Mouse (Mus musculus): Measurements from ENCODE around the gene Rps17. TPM values are rescaled to one million over a fixed set of nuclear protein-coding genes. Genes with fewer than 3 reads are reported as not detected.

Rps17 gene
- polyA plus RNA-seq, 1 experiment from 2014 or later, result 1,280 TPM

DNA sequence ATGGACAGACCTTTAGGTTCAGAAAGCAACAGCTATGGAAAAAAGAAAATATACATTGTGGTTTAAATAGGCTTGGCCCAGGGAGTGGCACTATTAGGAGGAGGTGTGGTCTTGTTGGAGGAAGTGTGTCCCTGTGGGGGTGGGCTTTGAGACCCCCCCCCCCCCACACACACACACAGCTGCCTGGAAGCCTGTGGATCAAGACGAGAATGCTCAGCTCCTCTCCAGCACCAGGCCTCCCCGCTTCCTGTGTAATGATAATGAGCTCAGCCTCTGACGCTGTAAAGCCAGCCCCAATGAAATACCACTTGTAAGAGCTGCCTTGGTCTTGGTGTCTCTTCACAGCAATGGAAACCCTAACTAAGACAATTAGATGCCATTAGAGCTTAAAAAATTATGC lies 14.3 kb downstream of the Rps17 start:
- Histone ChIP-seq H3K27ac (no peak overlapping the region), H3K4me3 (no peak overlapping the region), H3K4me2 (no peak overlapping the region), H3K9ac (no peak overlapping the region), H3K9me3 (no peaks in the 10 kb centered on the region), H3K36me3 (peaks cover 39% of the 10 kb centered on the region), H3K27me3 (no peaks in the 10 kb centered on the region), H3K4me1 (no peaks in the 10 kb centered on the region)
- ATAC-seq (ENCODE audit: insufficient number of reproducible peaks, low FRiP score, low TSS enrichment, low read depth), result no peak
- WGBS, result 22% methylated on average over 3 of the region's 3 CpGs

DNA sequence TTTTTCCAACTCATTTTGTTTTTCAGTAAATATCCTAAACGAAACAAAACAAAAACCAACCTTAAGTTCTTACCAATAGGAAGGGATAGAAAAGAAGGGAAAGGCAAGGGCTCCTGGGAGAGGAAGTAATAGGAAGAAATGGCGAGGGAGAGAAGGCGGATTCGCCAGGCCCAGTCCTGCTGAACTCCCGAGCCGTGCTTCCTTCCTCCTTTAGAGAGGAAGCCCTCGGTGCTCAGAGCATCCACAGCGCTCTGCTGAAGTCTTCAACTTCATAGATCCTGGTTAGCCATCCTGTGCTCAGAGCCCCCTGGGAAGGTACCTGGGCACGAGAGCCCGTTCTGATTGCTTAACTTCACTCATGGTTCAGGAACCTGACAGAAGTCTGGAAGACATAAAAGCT lies 17.4 kb downstream of the Rps17 start:
- no peak for ATAC-seq (ENCODE audit: insufficient number of reproducible peaks, low FRiP score, low TSS enrichment, low read depth)
- no peaks in the 10 kb centered on the region for H3K27me3 ChIP-seq
- H3K4me1 ChIP-seq, result no peaks in the 10 kb centered on the region
- no peak overlapping the region for H3K4me3 ChIP-seq
- no peaks in the 10 kb centered on the region for H3K9me3 ChIP-seq
- H3K36me3 ChIP-seq, result peaks cover 17% of the 10 kb centered on the region
- no peak overlapping the region for H3K4me2 ChIP-seq
- no peak overlapping the region for H3K27ac ChIP-seq
- no peak overlapping the region for H3K9ac ChIP-seq
- WGBS, result 79% methylated on average over 10 of the region's 10 CpGs

DNA sequence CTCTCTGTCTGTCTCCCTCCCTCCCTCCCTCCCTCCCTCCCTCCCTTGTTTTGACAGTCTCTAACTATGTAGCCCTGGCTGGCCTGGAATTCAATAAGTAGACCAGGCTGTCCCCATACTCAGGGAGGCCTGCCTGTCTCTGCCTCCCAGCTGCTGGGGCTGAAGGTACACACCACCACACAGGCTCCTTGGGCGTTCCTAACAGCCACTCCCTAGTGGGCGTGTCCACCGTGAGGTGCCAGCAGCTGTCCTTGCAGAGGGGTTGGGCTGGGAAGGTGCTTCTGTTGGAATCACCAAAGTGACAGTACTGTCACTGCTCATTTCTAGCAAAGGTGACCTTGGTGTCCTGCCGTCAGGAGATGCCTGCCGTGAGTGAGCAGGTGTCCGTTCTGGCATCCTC lies 18.2 kb downstream of the Rps17 start:
- H3K4me2 ChIP-seq, result no peak overlapping the region
- WGBS, result 79% methylated on average over 6 of the region's 6 CpGs
- no peak for ATAC-seq (ENCODE audit: insufficient number of reproducible peaks, low FRiP score, low TSS enrichment, low read depth)

DNA sequence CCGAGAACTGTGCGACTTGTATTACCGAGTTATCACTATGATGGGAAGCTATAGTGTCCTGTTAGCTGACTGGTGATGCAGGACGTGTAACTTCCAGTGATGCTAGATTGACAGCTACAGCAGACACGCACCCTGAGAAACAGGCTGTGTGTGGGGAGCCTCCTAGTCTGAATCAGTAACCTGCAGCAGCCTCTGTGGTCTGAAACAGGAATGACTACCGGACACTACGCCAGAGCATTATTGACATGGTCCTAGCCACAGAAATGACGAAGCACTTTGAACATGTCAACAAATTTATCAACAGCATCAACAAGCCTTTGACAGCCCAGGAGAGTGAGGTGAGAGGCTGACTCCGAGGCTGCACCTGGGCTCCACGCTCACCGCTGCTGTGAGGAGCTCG lies 19.0 kb downstream of the Rps17 start:
- Histone ChIP-seq H3K27me3 (no peaks in the 10 kb centered on the region), H3K36me3 (peaks cover 13% of the 10 kb centered on the region), H3K4me3 (no peak overlapping the region), H3K9ac (no peak overlapping the region), H3K27ac (no peak overlapping the region), H3K4me2 (no peak overlapping the region), H3K4me1 (no peaks in the 10 kb centered on the region), H3K9me3 (no peaks in the 10 kb centered on the region)
- WGBS, result 83% methylated on average over 12 of the region's 12 CpGs
- ATAC-seq (ENCODE audit: insufficient number of reproducible peaks, low FRiP score, low TSS enrichment, low read depth), result no peak

More for the DNA sequence above, 18.2 kb downstream of the Rps17 start:
- Histone ChIP-seq H3K4me3 (no peak overlapping the region), H3K27ac (no peak overlapping the region), H3K27me3 (no peaks in the 10 kb centered on the region), H3K36me3 (peaks cover 13% of the 10 kb centered on the region), H3K9me3 (no peaks in the 10 kb centered on the region), H3K4me1 (no peaks in the 10 kb centered on the region), H3K9ac (no peak overlapping the region)

DNA sequence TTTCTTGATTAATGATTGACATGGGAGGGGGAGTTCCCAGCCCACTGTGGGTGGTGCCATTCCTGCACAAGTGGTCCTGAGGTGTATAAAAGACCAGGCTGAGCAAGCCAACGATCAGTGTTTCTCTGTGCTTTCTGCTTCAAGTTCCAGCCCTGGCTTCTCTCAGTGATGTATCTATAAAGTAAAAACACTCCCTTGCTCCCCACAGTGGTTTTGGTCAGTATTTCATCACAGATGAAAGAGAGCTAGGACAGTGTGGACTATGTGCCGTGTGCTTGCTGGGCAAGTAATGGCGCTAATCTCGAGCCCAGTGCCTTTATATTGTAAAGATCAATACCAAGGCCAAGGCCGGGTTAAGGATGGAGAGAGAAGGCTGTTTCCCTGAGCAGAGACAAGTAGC lies 23.3 kb downstream of the Rps17 start:
- no peak overlapping the region for H3K4me2 ChIP-seq

DNA sequence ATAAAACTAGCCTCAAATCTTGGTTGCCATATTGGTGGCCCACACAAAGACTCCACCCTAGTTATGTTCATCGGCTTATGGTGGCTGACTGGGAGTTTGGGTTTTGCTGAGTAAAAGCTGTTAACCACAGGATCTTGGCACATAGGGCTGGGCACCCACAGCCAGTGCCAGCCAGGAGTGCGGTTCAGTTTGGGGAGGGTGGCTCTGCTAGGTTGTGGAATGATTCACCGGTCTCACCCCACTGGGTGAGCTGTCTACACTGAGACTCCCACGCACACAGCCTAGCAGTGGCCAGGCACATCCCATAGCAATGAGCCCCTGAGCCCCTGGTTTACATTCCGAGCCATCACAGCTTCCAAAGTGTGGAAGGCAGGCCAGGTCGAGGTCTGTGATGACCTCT lies 25.3 kb downstream of the Rps17 start:
- Histone ChIP-seq H3K36me3 (no peaks in the 10 kb centered on the region), H3K4me1 (no peaks in the 10 kb centered on the region), H3K4me3 (no peak overlapping the region), H3K27ac (no peak overlapping the region), H3K27me3 (no peaks in the 10 kb centered on the region), H3K9me3 (no peaks in the 10 kb centered on the region), H3K4me2 (no peak overlapping the region), H3K9ac (no peak overlapping the region)
- no peak for ATAC-seq (ENCODE audit: insufficient number of reproducible peaks, low FRiP score, low TSS enrichment, low read depth)
- WGBS, result 72% methylated on average over 6 of the region's 6 CpGs

More for the DNA sequence above, 23.3 kb downstream of the Rps17 start:
- ATAC-seq (ENCODE audit: insufficient number of reproducible peaks, low FRiP score, low TSS enrichment, low read depth), result no peak
- Histone ChIP-seq H3K9ac (no peak overlapping the region), H3K36me3 (no peaks in the 10 kb centered on the region), H3K4me3 (no peak overlapping the region), H3K4me1 (no peaks in the 10 kb centered on the region), H3K27me3 (no peaks in the 10 kb centered on the region), H3K9me3 (no peaks in the 10 kb centered on the region), H3K27ac (no peak overlapping the region)
- 78% methylated on average over 5 of the region's 5 CpGs for WGBS

DNA sequence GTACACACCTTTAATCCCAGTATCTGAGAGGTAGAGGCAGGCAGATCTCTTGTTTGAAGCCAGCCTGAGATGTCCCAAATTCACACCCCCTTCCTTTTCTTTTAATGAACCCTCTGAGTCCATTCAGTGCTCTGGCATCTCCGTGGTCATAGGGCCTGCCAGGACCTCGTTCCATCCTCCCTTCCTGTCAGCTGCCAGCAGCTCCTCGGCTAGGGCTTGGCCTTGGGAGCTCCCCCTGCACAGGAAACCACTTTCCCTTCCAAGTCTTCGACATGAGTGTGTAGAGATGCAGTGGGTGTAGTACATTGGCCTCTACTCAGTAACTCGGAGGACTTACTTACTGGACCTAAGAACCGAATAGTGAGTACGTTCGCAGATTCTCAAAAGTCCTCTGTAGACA lies 29.5 kb downstream of the Rps17 start:
- H3K27me3 ChIP-seq, result no peaks in the 10 kb centered on the region
- no peaks in the 10 kb centered on the region for H3K4me1 ChIP-seq
- ATAC-seq (ENCODE audit: insufficient number of reproducible peaks, low FRiP score, low TSS enrichment, low read depth), result no peak
- H3K4me3 ChIP-seq, result no peak overlapping the region
- no peak overlapping the region for H3K9ac ChIP-seq
- H3K27ac ChIP-seq, result no peak overlapping the region
- no peak overlapping the region for H3K4me2 ChIP-seq
- H3K9me3 ChIP-seq, result no peaks in the 10 kb centered on the region
- no peaks in the 10 kb centered on the region for H3K36me3 ChIP-seq
- WGBS, result 62% methylated on average over 8 of the region's 8 CpGs

DNA sequence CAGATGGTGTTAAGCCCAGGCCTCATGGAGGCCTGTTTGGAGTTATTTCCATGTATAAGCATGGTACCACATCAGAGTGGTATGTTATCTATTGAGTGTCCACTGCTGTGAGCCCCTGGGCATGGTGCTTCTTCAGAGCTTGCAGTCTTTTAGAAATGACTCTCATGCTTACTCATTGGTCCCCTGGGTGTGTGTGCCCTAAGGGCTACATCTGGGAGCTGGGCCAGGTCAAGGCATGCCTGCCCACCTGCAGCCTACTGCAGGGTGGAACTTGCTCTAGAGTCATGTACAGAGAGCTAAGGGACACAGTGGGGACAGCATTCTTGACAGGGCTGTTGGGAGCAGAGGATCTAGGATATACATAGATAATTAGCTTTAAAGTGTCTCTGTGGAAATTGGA lies 33.5 kb downstream of the Rps17 start:
- Histone ChIP-seq H3K9me3 (no peaks in the 10 kb centered on the region), H3K27ac (no peak overlapping the region), H3K4me1 (no peaks in the 10 kb centered on the region), H3K27me3 (no peaks in the 10 kb centered on the region), H3K4me2 (no peak overlapping the region), H3K36me3 (no peaks in the 10 kb centered on the region), H3K9ac (no peak overlapping the region), H3K4me3 (no peak overlapping the region)
- ATAC-seq (ENCODE audit: insufficient number of reproducible peaks, low FRiP score, low TSS enrichment, low read depth), result no peak

DNA sequence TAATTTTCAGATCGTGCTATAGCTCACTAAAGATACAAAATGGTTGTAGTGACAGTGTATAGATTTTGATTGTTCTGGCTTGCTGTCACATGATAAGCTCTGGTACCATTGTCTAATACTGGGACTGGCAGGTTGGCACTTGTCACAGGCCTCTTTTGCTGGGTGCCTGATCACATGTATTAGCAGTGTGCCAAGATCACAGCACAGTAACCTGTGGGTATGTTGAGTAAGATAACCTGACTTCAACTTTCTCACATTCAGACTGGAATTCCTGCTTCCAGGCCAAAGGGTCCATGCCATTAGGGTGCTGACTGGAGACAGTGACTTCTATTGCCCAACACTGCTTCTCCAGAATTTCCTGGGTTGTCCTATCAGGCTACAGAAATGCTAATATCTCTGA lies 33.9 kb downstream of the Rps17 start:
- H3K27me3 ChIP-seq, result no peaks in the 10 kb centered on the region
- no peak overlapping the region for H3K9ac ChIP-seq
- WGBS, result 77% methylated on average over 1 of the region's 1 CpGs
- no peak overlapping the region for H3K4me3 ChIP-seq
- H3K27ac ChIP-seq, result no peak overlapping the region
- H3K9me3 ChIP-seq, result no peaks in the 10 kb centered on the region
- H3K36me3 ChIP-seq, result no peaks in the 10 kb centered on the region
- H3K4me1 ChIP-seq, result no peaks in the 10 kb centered on the region
- ATAC-seq (ENCODE audit: insufficient number of reproducible peaks, low FRiP score, low TSS enrichment, low read depth), result no peak
- no peak overlapping the region for H3K4me2 ChIP-seq

DNA sequence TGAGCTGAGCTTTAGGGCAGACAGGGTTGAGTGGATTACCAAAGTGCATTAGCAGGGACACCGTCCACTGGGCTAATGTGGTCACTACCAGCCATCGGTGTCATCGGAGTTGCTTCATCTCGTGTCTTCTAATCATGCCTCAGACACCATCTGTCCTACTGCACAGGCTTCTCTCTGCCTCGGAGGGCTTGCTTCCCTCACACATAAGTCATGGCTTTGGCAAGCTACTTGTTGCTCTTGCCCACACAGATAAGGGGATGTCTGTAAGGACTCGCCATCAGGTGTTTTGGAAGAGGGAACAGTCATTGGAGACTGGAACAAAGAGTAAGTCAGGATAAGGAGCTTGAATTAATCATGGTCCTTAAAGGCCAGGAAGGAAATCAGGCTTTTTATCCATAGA lies 35.8 kb downstream of the Rps17 start:
- no peak for ATAC-seq (ENCODE audit: insufficient number of reproducible peaks, low FRiP score, low TSS enrichment, low read depth)
- no peak overlapping the region for H3K27ac ChIP-seq
- WGBS, result 84% methylated on average over 6 of the region's 6 CpGs
- H3K4me3 ChIP-seq, result no peak overlapping the region
- H3K9ac ChIP-seq, result no peak overlapping the region
- no peaks in the 10 kb centered on the region for H3K27me3 ChIP-seq
- H3K4me1 ChIP-seq, result no peaks in the 10 kb centered on the region
- H3K36me3 ChIP-seq, result no peaks in the 10 kb centered on the region
- H3K4me2 ChIP-seq, result no peak overlapping the region
- no peaks in the 10 kb centered on the region for H3K9me3 ChIP-seq

DNA sequence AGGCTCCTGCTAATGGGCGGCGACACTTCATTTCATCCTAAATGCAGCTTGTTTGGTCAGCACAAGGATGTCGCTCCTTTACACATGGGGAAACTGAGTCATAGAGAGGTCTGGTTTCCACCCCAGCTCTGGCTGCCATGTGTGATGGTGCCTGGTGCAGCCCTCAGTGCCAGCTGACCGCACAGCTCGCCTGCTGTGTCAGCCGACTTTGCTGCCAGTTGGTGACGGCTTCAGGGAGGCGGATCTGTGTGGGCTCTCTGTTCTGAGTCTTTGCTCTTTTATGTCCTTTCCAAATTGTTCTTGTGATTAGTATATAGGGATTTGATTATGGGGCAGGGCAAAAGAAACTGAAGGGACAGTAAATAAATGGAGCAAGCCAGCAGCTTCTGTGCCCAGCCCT lies 37.3 kb downstream of the Rps17 start:
- H3K36me3 ChIP-seq, result no peaks in the 10 kb centered on the region
- ATAC-seq (ENCODE audit: insufficient number of reproducible peaks, low FRiP score, low TSS enrichment, low read depth), result no peak
- no peaks in the 10 kb centered on the region for H3K27me3 ChIP-seq
- 80% methylated on average over 8 of the region's 8 CpGs for WGBS
- H3K4me3 ChIP-seq, result no peak overlapping the region
- H3K27ac ChIP-seq, result no peak overlapping the region
- no peaks in the 10 kb centered on the region for H3K9me3 ChIP-seq
- no peaks in the 10 kb centered on the region for H3K4me1 ChIP-seq
- H3K9ac ChIP-seq, result no peak overlapping the region
- no peak overlapping the region for H3K4me2 ChIP-seq

DNA sequence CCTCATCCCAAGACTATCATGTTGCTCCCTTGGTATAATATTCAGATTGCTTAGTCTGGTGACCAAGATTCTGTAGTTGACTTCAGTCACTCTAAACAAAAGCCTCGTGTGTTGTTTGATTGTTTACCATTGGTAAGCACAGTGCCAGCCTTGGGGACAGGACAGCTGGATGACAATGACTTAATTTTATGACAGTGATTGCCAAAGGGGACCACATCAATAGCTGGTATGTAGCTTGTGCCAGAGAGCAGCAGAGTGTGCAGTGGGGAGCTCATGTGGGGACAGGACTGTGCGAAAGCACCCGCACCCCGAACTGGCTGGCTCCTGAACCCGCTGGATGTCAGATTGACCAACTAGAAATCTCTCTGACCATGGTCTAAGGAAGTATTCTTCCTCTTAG lies 40.4 kb downstream of the Rps17 start:
- 90% methylated on average over 5 of the region's 5 CpGs for WGBS
- Histone ChIP-seq H3K9me3 (no peaks in the 10 kb centered on the region), H3K9ac (no peak overlapping the region), H3K4me2 (no peak overlapping the region), H3K36me3 (no peaks in the 10 kb centered on the region), H3K27ac (no peak overlapping the region), H3K27me3 (no peaks in the 10 kb centered on the region), H3K4me1 (no peaks in the 10 kb centered on the region), H3K4me3 (no peak overlapping the region)
- no peak for ATAC-seq (ENCODE audit: insufficient number of reproducible peaks, low FRiP score, low TSS enrichment, low read depth)

DNA sequence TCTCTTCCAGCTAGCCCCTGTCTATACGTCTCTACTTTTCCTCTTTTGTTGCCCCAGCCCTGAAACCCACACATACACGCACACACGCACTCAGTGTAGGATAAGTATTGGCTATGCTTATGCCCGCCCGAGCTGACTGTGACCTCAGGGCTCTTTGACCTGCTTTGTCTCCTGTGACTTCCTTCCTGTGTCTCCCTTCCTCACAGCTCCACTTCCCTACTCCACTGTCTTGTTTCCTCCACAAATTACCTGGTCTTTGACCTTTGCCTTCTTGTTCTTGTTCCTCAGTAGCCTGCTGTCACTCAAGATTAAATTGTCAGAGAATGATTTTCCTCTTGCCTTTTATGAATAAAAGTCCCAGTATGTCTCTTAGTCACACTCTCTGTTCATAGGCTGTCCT lies 41.0 kb downstream of the Rps17 start:
- Histone ChIP-seq H3K4me3 (no peak overlapping the region), H3K4me1 (no peaks in the 10 kb centered on the region), H3K9ac (no peak overlapping the region), H3K9me3 (no peaks in the 10 kb centered on the region), H3K27me3 (no peaks in the 10 kb centered on the region), H3K36me3 (no peaks in the 10 kb centered on the region), H3K27ac (no peak overlapping the region), H3K4me2 (no peak overlapping the region)
- no peak for ATAC-seq (ENCODE audit: insufficient number of reproducible peaks, low FRiP score, low TSS enrichment, low read depth)
- WGBS, result 82% methylated on average over 5 of the region's 5 CpGs
